Comparison of ENCODE assay signal across 18 mouse cellular contexts in the genomic region with DNA sequence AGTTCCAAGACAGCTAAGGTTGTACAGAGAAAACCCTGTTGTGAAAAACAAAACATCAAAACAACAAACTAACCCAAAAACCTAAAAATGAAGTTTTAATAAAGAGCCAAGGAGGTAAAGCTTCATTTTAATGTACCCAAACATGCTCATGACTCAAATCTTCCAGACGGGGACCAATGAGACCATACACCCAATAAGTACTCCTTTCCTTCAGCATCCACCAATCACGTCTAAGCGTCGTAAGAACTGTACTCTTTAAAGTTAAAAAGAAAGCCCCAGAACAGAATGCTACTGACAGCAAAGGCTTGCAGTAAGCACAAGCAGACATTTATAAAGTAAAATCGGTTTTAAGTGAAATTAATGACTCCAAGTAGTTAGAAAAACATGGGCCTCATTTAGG.
"Had no signal": no experiment of that assay in that cellular context is flagged by ENCODE, and none has a peak within 500 bp of the region (broad histone marks: within the 10 kb centered on the region; RNA-seq: fewer than 3 reads in every experiment).

No protein-coding gene starts in this region.

- H3K9me3 ChIP-seq: limb, embryonic 10.5 days; limb, embryonic 13.5 days; liver, embryonic 13.5 days; megakaryocyte, embryonic 14.5 days; midbrain, embryonic 10.5 days; midbrain, embryonic 13.5 days had no signal

- H3K27ac ChIP-seq: kidney, postnatal 0 days; layer of hippocampus, adult 2 months; limb, embryonic 10.5 days; limb, embryonic 13.5 days; macrophage; midbrain, embryonic 10.5 days; midbrain, embryonic 13.5 days had no signal

- H3K36me3 ChIP-seq: limb, embryonic 10.5 days; limb, embryonic 13.5 days; midbrain, embryonic 13.5 days had no signal

- H3K4me3 ChIP-seq: layer of hippocampus, adult 2 months; limb, embryonic 10.5 days; limb, embryonic 13.5 days; liver, embryonic 13.5 days; megakaryocyte, embryonic 14.5 days; midbrain, embryonic 10.5 days; midbrain, embryonic 13.5 days; myocyte had no signal

- ATAC-seq: midbrain, embryonic 13.5 days; midbrain, embryonic 16.5 days had no signal

- DNase-seq: kidney, adult 18-20 months; kidney, postnatal 25 days; layer of hippocampus, adult 9-11 months; liver; liver, embryonic 13.5 days; lung, embryonic 14.5 days; right cerebral cortex, postnatal 4 days; thymus, postnatal 25 days had no signal

- H3K9ac ChIP-seq: limb, embryonic 13.5 days; liver, embryonic 13.5 days; lung, embryonic 14.5 days; midbrain, embryonic 13.5 days had no signal

- H3K27me3 ChIP-seq: limb, embryonic 13.5 days; liver, embryonic 13.5 days; megakaryocyte, embryonic 14.5 days; midbrain, embryonic 13.5 days had no signal
